Mouse (Mus musculus): ENCODE measurements at regions not wholly inside any gene's neighbourhood (a gene's known extent, or its start where the extent isn't known, plus 50 kb on each side); places are given as distances from the start of the nearest gene placed in this dataset.
A peak's percentile ranks its signal among the peaks of the same experiment; 100 is the strongest.

DNA sequence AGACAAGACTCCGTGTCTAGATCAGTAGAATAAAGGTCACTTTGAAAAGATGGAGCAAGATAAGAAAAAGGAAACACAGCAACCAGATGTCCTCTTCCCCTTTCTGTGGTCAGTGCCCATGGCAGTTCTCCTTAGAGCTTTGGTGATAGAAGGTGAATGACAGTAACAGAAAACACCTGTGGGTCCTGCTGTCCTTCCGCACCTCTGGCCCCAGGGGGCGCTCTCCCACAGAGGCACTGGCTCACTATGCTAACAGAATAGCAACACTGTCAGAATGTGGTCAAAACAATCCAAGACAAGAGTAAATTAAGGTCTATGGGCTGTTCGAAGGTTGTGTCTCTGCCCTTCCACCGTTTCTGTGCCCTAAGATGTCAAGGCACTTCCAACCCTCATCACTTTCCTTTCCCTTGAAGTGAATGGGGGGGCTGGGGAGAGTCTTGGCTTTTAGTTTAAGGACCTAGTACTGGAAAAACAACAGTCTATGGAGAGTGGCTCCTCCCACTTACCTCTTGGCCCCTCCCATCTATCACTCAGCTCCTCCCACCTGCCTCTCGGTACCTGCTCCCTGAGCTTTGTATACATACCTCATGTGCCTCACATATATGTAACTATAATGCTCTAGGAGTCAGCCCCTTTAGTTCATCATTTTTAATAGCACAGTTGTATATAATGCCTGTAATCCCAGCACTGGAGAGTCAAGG, 86.2 kb upstream of the Tank start:
- DNase-seq (ENCODE audit: extremely low read depth), result peak; percentile 66
- H3K27me3 ChIP-seq (replicated peaks), result no peaks in the 10 kb centered on the region
- no peak overlapping the region for H3K4me3 ChIP-seq (replicated peaks in 1 of 3; ENCODE audit: low read depth in 2 of 3, low read length in 2 of 3, poor library complexity in 1 of 3)
- H3K4me1 ChIP-seq (ENCODE audit: control insufficient read depth in 1 of 2, insufficient read depth in 2 of 2), result peaks cover 21 to 74% of the 10 kb centered on the region in 2 experiments
- TF ChIP-seq SMC3 (IDR thresholded peaks at IDR 0.05; ENCODE audit: low read depth, low read length) (peak; percentile 33), CTCF (conservative IDR thresholded peaks at IDR 0.05 in 1 of 2, IDR thresholded peaks at IDR 0.05 in 1 of 2; ENCODE audit: low read depth in 2 of 2, low read length in 2 of 2) (peak; percentile 83 to 88), TCF12 (IDR thresholded peaks at IDR 0.05; ENCODE audit: low read depth, low read length) (peak; percentile 51; the same call in 1 of the 2 replicates), JUND (conservative IDR thresholded peaks at IDR 0.05; ENCODE audit: low read depth, low read length) (no peak), ZMIZ1 (IDR thresholded peaks at IDR 0.05; ENCODE audit: low read depth, low read length) (no peak), RAD21 (IDR thresholded peaks at IDR 0.05; ENCODE audit: low read depth, low read length) (peak; percentile 53), MEF2A (IDR thresholded peaks at IDR 0.05; ENCODE audit: borderline replicate concordance, low read depth, low read length) (peak; percentile 32; the same call in 1 of the 2 replicates)
- no peaks in the 10 kb centered on the region for H3K36me3 ChIP-seq (replicated peaks in 1 of 2; ENCODE audit: control insufficient read depth in 1 of 2, insufficient read depth in 1 of 2, low read length in 1 of 2)
- H3K4me2 ChIP-seq (ENCODE audit: insufficient read depth, low read depth, poor library complexity, severe bottlenecking), result peak overlapping the region; percentile 34; the same call in 1 of the 2 replicates
- dilution Hi-C loops (cut with MboI; ENCODE audit: extremely low pct_ligation_motif_present, extremely low pct_unique_long_range_greater_than_20kb, low sequenced_read_pairs) (no loop called here), in situ Hi-C loops (cut with MboI; ENCODE audit: low pct_ligation_motif_present, low pct_unique_long_range_greater_than_20kb, low sequenced_read_pairs) (no loop called here)
- no peak overlapping the region for H3K27ac ChIP-seq (ENCODE audit: insufficient read depth, low read depth)
- H3K9me3 ChIP-seq (replicated peaks; ENCODE audit: low read length), result no peaks in the 10 kb centered on the region
- H3K9ac ChIP-seq (ENCODE audit: insufficient read depth, low read depth), result no peak overlapping the region
- H3K79me2 ChIP-seq (replicated peaks; ENCODE audit: control insufficient read depth, extremely low read depth, insufficient read depth, poor library complexity, severe bottlenecking), result no peaks in the 10 kb centered on the region

GRCm38 (mm10) chr2:61490436-61491109, 87.8 kb upstream of the Tank start:
- H3K4me1 ChIP-seq (ENCODE audit: control insufficient read depth in 1 of 2, insufficient read depth in 2 of 2), result peaks cover 17 to 58% of the 10 kb centered on the region in 2 experiments
- in situ Hi-C loops (cut with MboI; ENCODE audit: low pct_ligation_motif_present, low pct_unique_long_range_greater_than_20kb, low sequenced_read_pairs), result no loop called here
- peak overlapping the region; percentile 84 for H3K27ac ChIP-seq (ENCODE audit: insufficient read depth, low read depth)
- no peaks in the 10 kb centered on the region for H3K79me2 ChIP-seq (replicated peaks; ENCODE audit: control insufficient read depth, extremely low read depth, insufficient read depth, poor library complexity, severe bottlenecking)
- DNase-seq (ENCODE audit: extremely low read depth), result peak; percentile 92
- no peaks in the 10 kb centered on the region for H3K36me3 ChIP-seq (replicated peaks in 1 of 2; ENCODE audit: control insufficient read depth in 1 of 2, insufficient read depth in 1 of 2, low read length in 1 of 2)
- no peaks in the 10 kb centered on the region for H3K27me3 ChIP-seq (replicated peaks)
- dilution Hi-C loops (cut with MboI; ENCODE audit: extremely low pct_ligation_motif_present, extremely low pct_unique_long_range_greater_than_20kb, low sequenced_read_pairs), result no loop called here
- TF ChIP-seq MYC (IDR thresholded peaks at IDR 0.05; ENCODE audit: low read depth, low read length), result peak; percentile 62
- TF ChIP-seq CHD2 (IDR thresholded peaks at IDR 0.05; ENCODE audit: low read length), result no peak
- no peak for TF ChIP-seq USF2 (conservative IDR thresholded peaks at IDR 0.05; ENCODE audit: low read depth, low read length)
- TF ChIP-seq IRF4 (IDR thresholded peaks at IDR 0.05; ENCODE audit: low read depth, low read length), result peak; percentile 74; the same call in 1 of the 2 replicates
- TF ChIP-seq BHLHE40 (IDR thresholded peaks at IDR 0.05; ENCODE audit: low read depth, low read length), result peak; percentile 81
- peak; percentile 29 for TF ChIP-seq SMC3 (IDR thresholded peaks at IDR 0.05; ENCODE audit: low read depth, low read length)
- TF ChIP-seq POLR2A (IDR thresholded peaks at IDR 0.05; ENCODE audit: low read depth, low read length), result peak; percentile 48; the same call in 1 of the 2 replicates
- TF ChIP-seq JUN (IDR thresholded peaks at IDR 0.05; ENCODE audit: insufficient read depth, low read depth, low read length), result peak; percentile 94
- 0 out of 2 replicates have a peak, but pooled peaks have one; percentile 40 for TF ChIP-seq NELFE (IDR thresholded peaks at IDR 0.05; ENCODE audit: low read depth, low read length)
- peak; percentile 83 for TF ChIP-seq EP300 (IDR thresholded peaks at IDR 0.05; ENCODE audit: low read length)
- peak; percentile 77 to 95 for TF ChIP-seq CTCF (conservative IDR thresholded peaks at IDR 0.05 in 1 of 2, IDR thresholded peaks at IDR 0.05 in 1 of 2; ENCODE audit: low read depth in 2 of 2, low read length in 2 of 2)
- peak; percentile 96 for TF ChIP-seq JUND (conservative IDR thresholded peaks at IDR 0.05; ENCODE audit: low read depth, low read length)
- no peak; the same call in 1 of the 2 replicates for TF ChIP-seq MAX (IDR thresholded peaks at IDR 0.05; ENCODE audit: low read length)
- no peak for TF ChIP-seq ZKSCAN1 (IDR thresholded peaks at IDR 0.05; ENCODE audit: borderline replicate concordance, low read depth, low read length)
- 0 out of 2 replicates have a peak, but pooled peaks have one; percentile 51 for TF ChIP-seq TBP (conservative IDR thresholded peaks at IDR 0.05; ENCODE audit: low read depth, low read length)
- peak; percentile 19 for TF ChIP-seq RAD21 (IDR thresholded peaks at IDR 0.05; ENCODE audit: low read depth, low read length)
- no peak for TF ChIP-seq ZNF384 (IDR thresholded peaks at IDR 0.05; ENCODE audit: low read depth, low read length)
- TF ChIP-seq MEF2A (IDR thresholded peaks at IDR 0.05; ENCODE audit: borderline replicate concordance, low read depth, low read length), result peak; percentile 36; the same call in 1 of the 2 replicates
- TF ChIP-seq ETS1 (conservative IDR thresholded peaks at IDR 0.05; ENCODE audit: low read depth, low read length), result peak; percentile 93
- no peak for TF ChIP-seq MAZ (IDR thresholded peaks at IDR 0.05; ENCODE audit: low read depth, low read length)
- peak overlapping the region; percentile 70 for H3K4me2 ChIP-seq (ENCODE audit: insufficient read depth, low read depth, poor library complexity, severe bottlenecking)
- H3K9ac ChIP-seq (ENCODE audit: insufficient read depth, low read depth), result no peak overlapping the region
- peaks cover 3% of the 10 kb centered on the region for H3K9me3 ChIP-seq (replicated peaks; ENCODE audit: low read length)
- H3K4me3 ChIP-seq (replicated peaks in 1 of 3; ENCODE audit: low read depth in 2 of 3, low read length in 2 of 3, poor library complexity in 1 of 3), result peak overlapping the region in 2 of 3 experiments; percentile 19 to 27
